Mouse (Mus musculus): ENCODE results near the gene Pif1. TPM values are rescaled to one million over a fixed set of nuclear protein-coding genes. Genes with fewer than 3 reads are reported as not detected.

Pif1 gene
- total and polyA plus RNA-seq, 2 experiments from 2014 or later, result 0.77 to 2.2 TPM

- Histone ChIP-seq H3K4me2 (ENCODE audit: low read depth, low read length, poor library complexity, severe bottlenecking) (no peak overlapping the region), H3K4me1 (ENCODE audit: insufficient read depth, low read length) (no peaks in the 10 kb centered on the region), H3K9ac (replicated peaks; ENCODE audit: low read length, poor library complexity, severe bottlenecking) (no peak overlapping the region), H3K9me3 (ENCODE audit: low read length) (no peaks in the 10 kb centered on the region), H3K27ac (ENCODE audit: low read depth, low read length) (no peak overlapping the region), H3K27me3 (ENCODE audit: insufficient read depth, low read length) (no peaks in the 10 kb centered on the region), H3K36me3 (ENCODE audit: insufficient read depth, low read length) (no peaks in the 10 kb centered on the region), H3K4me3 (ENCODE audit: low read depth, low read length) (no peak overlapping the region)
- 88% methylated on average over 5 of the region's 5 CpGs for WGBS
- DNase-seq (ENCODE audit: low spot score) (no peak), ATAC-seq (ENCODE audit: low FRiP score) (no peak)
- TF ChIP-seq CTCF (IDR thresholded peaks at IDR 0.05), result no peak
These were observed 37.3 kb upstream of the Pif1 start for GRCm38 (mm10) chr9:65549643-65550042.

- no peaks in the 10 kb centered on the region for H3K4me1 ChIP-seq (ENCODE audit: insufficient read depth, low read length)
These were observed 36.7 kb upstream of the Pif1 start for GRCm38 (mm10) chr9:65550079-65550831.

GRCm38 (mm10) chr9:65551035-65551434 is 35.9 kb upstream of the Pif1 start:
- no peaks in the 10 kb centered on the region for H3K9me3 ChIP-seq (ENCODE audit: low read length)
- H3K27me3 ChIP-seq (ENCODE audit: insufficient read depth, low read length), result no peaks in the 10 kb centered on the region
- no peak overlapping the region for H3K27ac ChIP-seq (ENCODE audit: low read depth, low read length)
- TF ChIP-seq CTCF (IDR thresholded peaks at IDR 0.05), result no peak
- ATAC-seq (ENCODE audit: low FRiP score) (no peak), DNase-seq (ENCODE audit: low spot score) (no peak)
- no peaks in the 10 kb centered on the region for H3K4me1 ChIP-seq (ENCODE audit: insufficient read depth, low read length)
- no peak overlapping the region for H3K4me2 ChIP-seq (ENCODE audit: low read depth, low read length, poor library complexity, severe bottlenecking)
- H3K36me3 ChIP-seq (ENCODE audit: insufficient read depth, low read length), result no peaks in the 10 kb centered on the region
- H3K9ac ChIP-seq (replicated peaks; ENCODE audit: low read length, poor library complexity, severe bottlenecking), result no peak overlapping the region
- WGBS, result 49% methylated on average over 5 of the region's 5 CpGs
- H3K4me3 ChIP-seq (ENCODE audit: low read depth, low read length), result no peak overlapping the region

More at GRCm38 (mm10) chr9:65550079-65550831, 36.7 kb upstream of the Pif1 start:
- no peak for TF ChIP-seq CTCF (IDR thresholded peaks at IDR 0.05)
- H3K4me3 ChIP-seq (ENCODE audit: low read depth, low read length), result no peak overlapping the region
- H3K9me3 ChIP-seq (ENCODE audit: low read length), result no peaks in the 10 kb centered on the region
- H3K27ac ChIP-seq (ENCODE audit: low read depth, low read length), result no peak overlapping the region
- ATAC-seq (ENCODE audit: low FRiP score) (no peak), DNase-seq (ENCODE audit: low spot score) (no peak)
- H3K4me2 ChIP-seq (ENCODE audit: low read depth, low read length, poor library complexity, severe bottlenecking), result no peak overlapping the region
- WGBS, result 22% methylated on average over 7 of the region's 7 CpGs
- H3K9ac ChIP-seq (replicated peaks; ENCODE audit: low read length, poor library complexity, severe bottlenecking), result no peak overlapping the region
- no peaks in the 10 kb centered on the region for H3K36me3 ChIP-seq (ENCODE audit: insufficient read depth, low read length)
- no peaks in the 10 kb centered on the region for H3K27me3 ChIP-seq (ENCODE audit: insufficient read depth, low read length)

- H3K27me3 ChIP-seq (ENCODE audit: insufficient read depth, low read length), result no peaks in the 10 kb centered on the region
- WGBS, result 89% methylated on average over 5 of the region's 5 CpGs
These were observed 34.8 kb upstream of the Pif1 start for GRCm38 (mm10) chr9:65552141-65552540.

GRCm38 (mm10) chr9:65552711-65553110 is 34.2 kb upstream of the Pif1 start:
- TF ChIP-seq CTCF (IDR thresholded peaks at IDR 0.05), result no peak
- no peaks in the 10 kb centered on the region for H3K36me3 ChIP-seq (ENCODE audit: insufficient read depth, low read length)
- H3K9ac ChIP-seq (replicated peaks; ENCODE audit: low read length, poor library complexity, severe bottlenecking), result no peak overlapping the region
- no peak overlapping the region for H3K27ac ChIP-seq (ENCODE audit: low read depth, low read length)
- H3K4me1 ChIP-seq (ENCODE audit: insufficient read depth, low read length), result no peaks in the 10 kb centered on the region
- 100% methylated on average over 2 of the region's 2 CpGs for WGBS
- H3K9me3 ChIP-seq (ENCODE audit: low read length), result no peaks in the 10 kb centered on the region
- H3K27me3 ChIP-seq (ENCODE audit: insufficient read depth, low read length), result no peaks in the 10 kb centered on the region
- no peak overlapping the region for H3K4me2 ChIP-seq (ENCODE audit: low read depth, low read length, poor library complexity, severe bottlenecking)
- no peak for DNase-seq (ENCODE audit: low spot score)
- no peak overlapping the region for H3K4me3 ChIP-seq (ENCODE audit: low read depth, low read length)
- ATAC-seq (ENCODE audit: low FRiP score), result no peak

More at GRCm38 (mm10) chr9:65552141-65552540, 34.8 kb upstream of the Pif1 start:
- Histone ChIP-seq H3K27ac (ENCODE audit: low read depth, low read length) (no peak overlapping the region), H3K36me3 (ENCODE audit: insufficient read depth, low read length) (no peaks in the 10 kb centered on the region), H3K9me3 (ENCODE audit: low read length) (no peaks in the 10 kb centered on the region), H3K4me3 (ENCODE audit: low read depth, low read length) (no peak overlapping the region), H3K4me2 (ENCODE audit: low read depth, low read length, poor library complexity, severe bottlenecking) (no peak overlapping the region), H3K4me1 (ENCODE audit: insufficient read depth, low read length) (no peaks in the 10 kb centered on the region), H3K9ac (replicated peaks; ENCODE audit: low read length, poor library complexity, severe bottlenecking) (no peak overlapping the region)
- DNase-seq (ENCODE audit: low spot score), result no peak
- no peak for ATAC-seq (ENCODE audit: low FRiP score)
- no peak for TF ChIP-seq CTCF (IDR thresholded peaks at IDR 0.05)

GRCm38 (mm10) chr9:65555001-65555405 is 32.0 kb upstream of the Pif1 start:
- H3K36me3 ChIP-seq (ENCODE audit: insufficient read depth, low read length), result no peaks in the 10 kb centered on the region
- no peak overlapping the region for H3K4me2 ChIP-seq (ENCODE audit: low read depth, low read length, poor library complexity, severe bottlenecking)
- no peak for TF ChIP-seq CTCF (IDR thresholded peaks at IDR 0.05)
- H3K4me3 ChIP-seq (ENCODE audit: low read depth, low read length), result no peak overlapping the region
- DNase-seq (ENCODE audit: low spot score) (no peak), ATAC-seq (ENCODE audit: low FRiP score) (no peak)
- H3K27me3 ChIP-seq (ENCODE audit: insufficient read depth, low read length), result no peaks in the 10 kb centered on the region
- H3K9me3 ChIP-seq (ENCODE audit: low read length), result no peaks in the 10 kb centered on the region
- no peak overlapping the region for H3K27ac ChIP-seq (ENCODE audit: low read depth, low read length)
- 22% methylated on average over 5 of the region's 5 CpGs for WGBS
- H3K4me1 ChIP-seq (ENCODE audit: insufficient read depth, low read length), result no peaks in the 10 kb centered on the region
- H3K9ac ChIP-seq (replicated peaks; ENCODE audit: low read length, poor library complexity, severe bottlenecking), result no peak overlapping the region

Data from midbrain, postnatal 0 days (tissue).